Mouse (Mus musculus) midbrain, postnatal 0 days (tissue): ENCODE measurements around the gene Ccdc146. TPM values are rescaled to one million over a fixed set of nuclear protein-coding genes. Genes with fewer than 3 reads are reported as not detected.
A peak's percentile ranks its signal among the peaks of the same experiment; 100 is the strongest.
"Not testable (repeated sequence)": the region's sequence is repeated elsewhere in the genome, so short reads cannot be mapped to it uniquely, and the experiment has no call there.

ENCODE experiments used
- ATAC-seq: fragments of 200-750 bp; cut with Nextera tagmentation; 2 replicates; pipeline ENCODE4 v1.8.0; 2017; ENCODE audit warnings: moderate number of reproducible peaks, mild to moderate bottlenecking, moderate TSS enrichment, moderate library complexity; ENCODE audit not compliant: low FRiP score
- DNase-seq: peaks from one replicate; pipeline ENCODE4 v3.0.0-alpha.2; 2015; ENCODE audit warnings: low spot score
- H3K27ac ChIP-seq: fragments of 300-500 bp; sonication (generic); 2 replicates; pipeline ENCODE4 v1.5.1; 2014; ENCODE audit warnings: low read depth, mild to moderate bottlenecking, low read length, mixed read lengths
- H3K27me3 ChIP-seq: fragments of 300-500 bp; sonication (generic); 2 replicates; pipeline ENCODE4 v1.6.1; 2014; ENCODE audit warnings: low read length, control low read depth, mixed read lengths; ENCODE audit not compliant: insufficient read depth
- H3K36me3 ChIP-seq: fragments of 300-500 bp; sonication (generic); 2 replicates; pipeline ENCODE4 v1.6.1; 2014; ENCODE audit warnings: low read length, control low read depth, mixed read lengths; ENCODE audit not compliant: insufficient read depth
- H3K4me1 ChIP-seq: fragments of 300-500 bp; sonication (generic); 2 replicates; pipeline ENCODE4 v1.6.1; 2014; ENCODE audit warnings: mild to moderate bottlenecking, control low read depth, antibody characterized with exemption, low read length, mixed read lengths; ENCODE audit not compliant: insufficient read depth
- H3K4me2 ChIP-seq: fragments of 300-500 bp; sonication (generic); 2 replicates; pipeline ENCODE4 v1.6.1; 2014; ENCODE audit warnings: low read depth, mild to moderate bottlenecking, low read length, mixed read lengths; ENCODE audit not compliant: poor library complexity, severe bottlenecking
- H3K4me3 ChIP-seq: fragments of 300-500 bp; sonication (generic); 2 replicates; pipeline ENCODE4 v1.5.1; 2014; ENCODE audit warnings: low read depth, mild to moderate bottlenecking, low read length, moderate library complexity
- H3K9ac ChIP-seq: fragments of 300-500 bp; sonication (generic); replicated peaks from 2 replicates; pipeline ENCODE4 v1.6.1; 2014; ENCODE audit warnings: mild to moderate bottlenecking, low read length, moderate library complexity, mixed read lengths; ENCODE audit not compliant: poor library complexity, severe bottlenecking
- H3K9me3 ChIP-seq: fragments of 300-500 bp; sonication (generic); 2 replicates; pipeline ENCODE4 v1.6.1; 2016; ENCODE audit warnings: low read length, control low read depth
- CTCF ChIP-seq: IDR thresholded peaks from 2 replicates; pipeline ENCODE4 v1.5.1; 2016; ENCODE audit warnings: antibody characterized with exemption, mild to moderate bottlenecking
- WGBS: fragments of 180-500 bp; shearing (Covaris S2); extraction: QIAGEN DNeasy Blood & Tissue Kit; methylation state at CpG from one replicate; pipeline ENCODE4 v1.1.7; 2014; 5-methylcytosine and 5-hydroxymethylcytosine counted together
- polyA plus RNA-seq: library from polyadenylated mRNA; unstranded; fragments of >200 nt; fragmentation: Nextera tagmentation; extraction: Ambion mirVana; gene quantifications from 2 replicates; pipeline ENCODE4 v1.2.1, GENCODE M21; 2015
- total RNA-seq: library from RNA; depleted of rRNA; stranded (reverse); fragments of >200 nt; gene quantifications from 2 replicates; pipeline ENCODE4 v1.2.3, GENCODE M21; 2014

The Ccdc146 gene
- total and polyA plus RNA-seq, 2 experiments from 2014 or later = 0.27 to 0.74 TPM

GRCm38 (mm10) chr5:21283356-21284062 is 141.0 kb downstream of the Ccdc146 start:
- Histone ChIP-seq H3K4me3 (no peak overlapping the region), H3K27ac (no peak overlapping the region), H3K4me2 (no peak overlapping the region), H3K9me3 (no peaks in the 10 kb centered on the region), H3K9ac (no peak overlapping the region), H3K27me3 (no peaks in the 10 kb centered on the region), H3K36me3 (no peaks in the 10 kb centered on the region), H3K4me1 (no peaks in the 10 kb centered on the region)
- no peak for ATAC-seq
- no peak for TF ChIP-seq CTCF
- 92% methylated on average over 12 of the region's 12 CpGs for WGBS
- DNase-seq = no peak

DNA sequence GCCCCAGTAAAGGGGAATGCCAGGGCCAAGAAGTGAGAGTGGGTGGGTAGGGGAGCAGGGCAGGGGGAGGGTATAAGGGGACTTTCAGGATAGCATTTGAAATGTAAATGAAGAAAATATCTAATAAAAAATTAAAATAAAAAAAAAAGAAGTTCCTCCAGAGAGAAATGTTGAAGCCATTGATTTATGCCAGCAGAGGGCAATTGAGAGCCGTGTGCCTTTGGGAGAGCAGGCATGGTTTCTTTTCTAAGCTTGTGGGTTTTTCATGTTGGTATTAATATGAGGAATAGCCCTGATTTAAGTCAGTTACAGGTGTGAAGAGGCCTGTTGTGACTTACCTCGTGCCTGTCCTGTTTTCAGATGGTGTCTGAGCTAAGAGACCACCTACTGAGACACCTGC is 146.8 kb downstream of the Ccdc146 start:
- H3K36me3 ChIP-seq, H3K4me1 ChIP-seq, H3K27me3 ChIP-seq, H3K9ac ChIP-seq, H3K27ac ChIP-seq, H3K4me2 ChIP-seq, H3K4me3 ChIP-seq, DNase-seq, H3K9me3 ChIP-seq, ATAC-seq: not testable (repeated sequence)
- peak; percentile 64 for TF ChIP-seq CTCF
- WGBS = 50% methylated on average over 2 of the region's 2 CpGs

DNA sequence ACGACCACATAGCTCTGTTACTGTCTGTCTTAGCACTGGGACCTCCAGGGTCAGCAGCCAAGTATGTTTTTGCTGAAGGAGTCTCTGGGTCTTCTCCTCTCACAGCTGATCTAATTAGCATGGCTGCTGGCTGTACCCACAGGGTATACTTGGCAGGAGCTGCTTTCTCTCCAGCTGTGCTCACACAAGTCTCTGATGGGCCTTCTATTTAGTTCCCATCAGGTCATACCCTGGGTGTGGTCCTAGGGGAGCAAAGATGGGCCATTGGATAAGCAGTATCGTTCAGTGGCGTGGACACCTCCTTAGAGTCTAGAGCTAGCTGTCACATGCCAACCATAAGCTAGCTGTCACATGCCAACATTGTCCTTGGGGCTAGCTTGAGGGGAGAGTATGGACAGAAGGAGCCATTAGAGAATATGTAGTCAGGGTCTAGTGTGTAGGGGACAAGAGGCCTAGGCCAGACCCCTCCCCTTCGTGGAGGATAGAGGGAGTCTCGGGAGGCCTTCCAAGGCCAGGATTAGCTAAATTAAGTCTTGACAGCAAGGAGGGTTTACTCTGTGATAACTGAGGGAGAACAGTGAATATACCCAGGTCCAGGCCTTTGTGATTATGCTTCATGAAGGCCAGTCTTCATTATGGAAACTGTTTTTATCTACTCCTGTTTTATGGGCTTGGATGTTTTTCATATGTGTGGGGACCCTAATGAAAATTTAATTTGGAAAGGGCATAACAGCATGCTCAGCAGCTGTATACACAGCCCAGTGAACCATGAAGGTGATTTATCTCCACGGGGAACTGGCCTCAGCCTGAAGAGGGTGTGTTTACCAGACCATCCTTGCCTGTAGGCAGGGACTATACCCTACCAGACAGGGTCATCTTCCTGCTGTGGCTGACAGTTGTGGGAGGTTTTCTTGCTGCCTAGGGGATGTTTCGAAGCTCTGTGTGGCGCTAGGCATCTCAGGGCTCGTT is 152.8 kb downstream of the Ccdc146 start:
- no peaks in the 10 kb centered on the region for H3K4me1 ChIP-seq
- no peak overlapping the region for H3K4me2 ChIP-seq
- ATAC-seq = peak; percentile 27; the same call in 1 of the 2 replicates
- H3K9ac ChIP-seq = no peak overlapping the region
- H3K27ac ChIP-seq = no peak overlapping the region
- 34% methylated on average over 9 of the region's 9 CpGs for WGBS
- no peak for DNase-seq
- TF ChIP-seq CTCF = no peak
- no peak overlapping the region for H3K4me3 ChIP-seq
- no peaks in the 10 kb centered on the region for H3K9me3 ChIP-seq
- H3K36me3 ChIP-seq = 0 out of 2 replicates have a peak, but pooled peaks cover 4% of the 10 kb centered on the region
- H3K27me3 ChIP-seq = no peaks in the 10 kb centered on the region

DNA sequence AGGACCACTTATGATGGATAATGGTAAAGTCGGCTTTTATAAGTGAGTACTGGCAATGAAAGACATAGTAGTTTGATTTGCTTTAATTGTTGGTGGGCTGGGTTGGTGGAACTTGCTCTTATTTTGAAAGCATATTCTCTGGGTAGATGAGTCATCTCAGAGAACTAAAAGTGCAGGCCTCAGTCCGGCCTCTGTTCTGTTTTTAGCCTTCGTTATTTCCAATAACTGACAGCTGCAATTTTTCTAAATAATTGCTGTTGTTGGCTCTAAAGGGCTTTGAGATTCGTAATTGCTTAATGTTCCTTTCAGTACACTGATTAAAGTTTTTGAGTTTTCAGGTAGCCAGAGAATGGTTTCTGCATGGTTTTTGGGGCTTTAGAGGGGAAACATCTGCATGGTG is 153.7 kb downstream of the Ccdc146 start:
- Histone ChIP-seq H3K27me3 (no peaks in the 10 kb centered on the region), H3K4me2 (no peak overlapping the region), H3K4me1 (no peaks in the 10 kb centered on the region), H3K9me3 (no peaks in the 10 kb centered on the region), H3K36me3 (0 out of 2 replicates have a peak, but pooled peaks cover 4% of the 10 kb centered on the region), H3K4me3 (no peak overlapping the region), H3K27ac (no peak overlapping the region), H3K9ac (no peak overlapping the region)
- 86% methylated on average over 4 of the region's 4 CpGs for WGBS
- DNase-seq (no peak), ATAC-seq (no peak)
- no peak for TF ChIP-seq CTCF

GRCm38 (mm10) chr5:21269446-21269845 is 155.0 kb downstream of the Ccdc146 start:
- DNase-seq = no peak
- Histone ChIP-seq H3K9me3 (no peaks in the 10 kb centered on the region), H3K27me3 (no peaks in the 10 kb centered on the region), H3K9ac (no peak overlapping the region), H3K4me1 (no peaks in the 10 kb centered on the region), H3K4me3 (no peak overlapping the region), H3K4me2 (no peak overlapping the region), H3K36me3 (0 out of 2 replicates have a peak, but pooled peaks cover 4% of the 10 kb centered on the region), H3K27ac (no peak overlapping the region)
- no peak for TF ChIP-seq CTCF
- 77% methylated on average over 5 of the region's 5 CpGs for WGBS
- no peak for ATAC-seq

- Histone ChIP-seq H3K9ac (no peak overlapping the region), H3K36me3 (0 out of 2 replicates have a peak, but pooled peaks cover 4% of the 10 kb centered on the region), H3K4me3 (no peak overlapping the region), H3K4me2 (no peak overlapping the region), H3K9me3 (no peaks in the 10 kb centered on the region), H3K4me1 (no peaks in the 10 kb centered on the region), H3K27me3 (no peaks in the 10 kb centered on the region), H3K27ac (no peak overlapping the region)
- ATAC-seq (no peak), DNase-seq (no peak)
- no peak for TF ChIP-seq CTCF
- 91% methylated on average over 2 of the region's 2 CpGs for WGBS
Measured at GRCm38 (mm10) chr5:21267090-21267489, 157.4 kb downstream of the Ccdc146 start.
